Mouse (Mus musculus): ENCODE data around the gene Actr8. TPM values are rescaled to one million over a fixed set of nuclear protein-coding genes. Genes with fewer than 3 reads are reported as not detected.

The Actr8 gene
- polyA plus RNA-seq (2014; fragmentation: Illumina TruSeq; extraction: RNeasy Lipid Tissue Mini Kit (QIAGEN cat#74804); ENCODE audit: low read depth, low replicate concordance) = 28.5 TPM

GRCm38 (mm10) chr14:29978254-29979204 lies at the start of gene Actr8:
TSS of gene Actr8 (plus strand) at chr14:29978337.

DNA sequence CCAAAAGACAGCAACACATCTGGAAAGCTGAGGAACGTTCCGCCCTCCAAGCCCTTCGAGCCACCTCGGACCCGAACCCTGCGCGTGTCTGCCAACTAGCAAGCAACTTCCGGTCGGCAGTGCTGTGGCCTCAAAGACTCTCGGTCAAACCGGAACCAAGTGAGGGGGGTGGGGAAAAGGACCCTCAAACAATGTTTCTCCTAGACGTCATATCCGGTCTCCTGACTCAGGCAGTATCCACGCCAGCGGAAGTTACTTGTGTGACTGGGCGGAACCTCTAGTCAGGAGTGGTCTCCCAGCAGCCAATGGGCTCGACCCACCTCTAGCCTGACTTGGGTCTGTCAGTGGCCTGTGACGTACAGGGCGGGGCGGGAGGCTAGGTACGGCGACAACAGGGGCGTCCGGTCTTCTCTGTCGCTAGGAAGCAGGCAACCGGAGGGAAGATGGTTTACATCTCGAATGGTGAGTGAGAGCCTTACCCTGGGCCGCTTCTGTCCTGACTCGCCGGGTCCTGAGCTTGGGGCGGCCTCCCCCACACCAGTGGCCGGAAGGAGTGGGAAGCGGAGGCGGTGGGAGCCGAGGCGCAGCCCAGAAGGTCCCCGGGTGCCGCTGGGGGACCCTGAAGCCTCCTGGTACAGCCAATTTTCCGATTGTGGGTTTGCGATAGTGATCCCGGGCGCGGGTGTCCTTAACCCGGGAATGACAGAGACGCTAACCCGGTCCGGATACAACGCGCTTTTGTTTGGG lies 9.9 kb upstream of the Actr8 start, which contains the start of gene Selenok:
Selenok (plus strand) TSS at position 234 of the 747 bp plus-strand sequence.

DNA sequence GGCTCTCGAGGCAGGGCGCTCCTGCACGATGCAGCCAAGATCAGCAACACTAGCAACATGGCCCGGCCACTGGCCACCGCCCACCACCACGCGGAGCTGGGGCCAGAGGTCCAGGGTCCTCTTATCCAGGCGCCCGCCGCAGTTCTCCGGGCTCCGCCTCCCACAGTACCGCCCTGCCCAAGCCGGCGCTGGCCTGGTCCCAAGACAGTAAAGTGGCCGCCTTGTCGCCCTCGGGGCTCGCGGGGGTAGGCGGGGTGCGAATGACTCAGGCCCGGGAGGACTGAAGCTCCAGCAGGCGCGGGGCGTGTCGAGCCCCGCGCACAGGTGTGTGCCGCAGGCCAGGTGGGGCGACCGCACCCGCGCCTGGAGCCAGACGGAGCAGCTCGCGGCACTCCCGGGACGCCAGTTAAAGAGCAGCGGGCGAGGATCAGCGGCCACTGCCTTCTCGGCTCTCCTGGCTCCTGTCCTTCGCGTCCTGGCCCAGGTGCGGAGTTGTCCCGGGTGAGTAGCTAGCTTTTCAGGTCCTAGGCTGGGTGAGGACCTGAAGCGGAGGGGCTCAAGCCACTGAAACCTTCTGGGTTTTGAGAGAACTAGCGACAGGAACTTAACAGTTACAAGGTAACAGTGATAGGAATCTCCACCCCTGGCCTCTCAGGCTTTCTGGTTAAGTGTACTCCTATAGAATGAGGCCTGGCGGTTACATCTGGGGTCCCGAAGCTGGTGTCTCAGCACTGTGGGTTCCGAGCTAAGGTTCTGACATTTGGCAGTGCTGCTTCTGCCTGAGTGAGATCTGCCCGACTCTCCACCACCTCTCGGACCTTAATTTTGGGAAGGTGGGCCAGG lies 30.8 kb downstream of the Actr8 start, which contains the start of the genes Il17rb and Chdh:
Il17rb (minus strand) TSS at position 164 of the 843 bp plus-strand sequence.
Chdh (plus strand) TSS at position 291 of the 843 bp plus-strand sequence.

Other genes starting within 250 kb of the Actr8 start
- gene Selenok, start 10.0 kb upstream of the Actr8 start, polyA plus RNA-seq (2014; fragmentation: Illumina TruSeq; extraction: RNeasy Lipid Tissue Mini Kit (QIAGEN cat#74804); ENCODE audit: low read depth, low replicate concordance) = 145 TPM
- gene Il17rb, start 30.6 kb downstream of the Actr8 start, polyA plus RNA-seq (2014; fragmentation: Illumina TruSeq; extraction: RNeasy Lipid Tissue Mini Kit (QIAGEN cat#74804); ENCODE audit: low read depth, low replicate concordance) = 2.5 TPM
- gene Chdh, start 30.7 kb downstream of the Actr8 start, polyA plus RNA-seq (2014; fragmentation: Illumina TruSeq; extraction: RNeasy Lipid Tissue Mini Kit (QIAGEN cat#74804); ENCODE audit: low read depth, low replicate concordance) = 76.7 TPM

Measured in kidney, adult 10 weeks (tissue).